ENCODE assay signal across 9 mouse cellular contexts in the genomic region with DNA sequence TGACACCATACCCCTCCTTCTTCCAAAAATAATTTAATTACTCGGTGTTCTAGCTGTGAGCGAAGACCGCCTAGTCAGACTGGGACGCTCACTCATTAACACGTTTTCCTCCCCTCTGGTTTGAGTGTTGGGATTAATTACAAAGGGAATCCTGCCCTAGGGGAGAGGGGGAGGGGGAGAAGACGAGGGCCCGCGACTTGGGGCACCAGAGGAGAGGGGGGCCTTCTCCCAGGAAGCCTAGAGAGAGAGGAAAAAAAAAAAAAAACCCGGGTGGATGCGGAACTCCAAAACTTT. TPM values are rescaled to one million over a fixed set of nuclear protein-coding genes. Genes with fewer than 3 reads are reported as not detected.
DNase-seq lines count a peak whose midpoint lies in the region; ATAC-seq and TF ChIP-seq lines count a peak whose summit lies in the region.
"Had no signal": no experiment of that assay in that cellular context is flagged by ENCODE, and none has a peak within 500 bp of the region (broad histone marks: within the 10 kb centered on the region; RNA-seq: fewer than 3 reads in every experiment).

No protein-coding gene starts in this region.

- peak overlapping the region; percentile 98 for H3K9ac ChIP-seq in neural tube, embryonic 11.5 days (ENCODE audit: low read length)
- H3K9ac ChIP-seq in limb, embryonic 14.5 days (ENCODE audit: low read depth, low read length, severe bottlenecking), result peak overlapping the region; percentile 97
- peak overlapping the region; percentile 90 for H3K9ac ChIP-seq in stomach, embryonic 16.5 days (ENCODE audit: low read length)

- no peak for TF ChIP-seq CTCF in gastrocnemius, adult 2 months (IDR thresholded peaks at IDR 0.05)

- TF ChIP-seq POLR2A in limb, embryonic 14.5 days (IDR thresholded peaks at IDR 0.05; ENCODE audit: borderline replicate concordance, extremely low read depth, insufficient read depth, insufficient read length), result no peak

- peaks cover 42% of the 10 kb centered on the region for H3K4me1 ChIP-seq in neural tube, embryonic 11.5 days (ENCODE audit: control insufficient read depth, insufficient read depth, low read length)
- peaks cover 16% of the 10 kb centered on the region for H3K4me1 ChIP-seq in limb, embryonic 14.5 days (ENCODE audit: control insufficient read depth, insufficient read depth, low read length)
- H3K4me1 ChIP-seq in stomach, embryonic 16.5 days (ENCODE audit: control insufficient read depth, insufficient read depth, low read length), result peaks cover 21% of the 10 kb centered on the region

- H3K4me2 ChIP-seq in neural tube, embryonic 11.5 days (ENCODE audit: low read depth), result peak overlapping the region; percentile 81
- peak overlapping the region; percentile 52 for H3K4me2 ChIP-seq in limb, embryonic 14.5 days (replicated peaks; ENCODE audit: low read depth, low read length, severe bottlenecking)
- H3K4me2 ChIP-seq in stomach, embryonic 16.5 days (ENCODE audit: low read depth, low read length), result peak overlapping the region; percentile 64

- WGBS in neural tube, embryonic 11.5 days, result 5% methylated on average over 10 of the region's 10 CpGs
- 5% methylated on average over 10 of the region's 10 CpGs for whole genome bisulfite sequencing in limb, embryonic 14.5 days
- WGBS in stomach, embryonic 16.5 days, result 23% methylated on average over 10 of the region's 10 CpGs

- intact Hi-C loops in gastrocnemius, adult 2 months (cut with DNase I), result no loop called here

- H3K36me3 ChIP-seq in neural tube, embryonic 11.5 days (ENCODE audit: control insufficient read depth, insufficient read depth, low read length), result no peaks in the 10 kb centered on the region
- no peaks in the 10 kb centered on the region for H3K36me3 ChIP-seq in limb, embryonic 14.5 days (ENCODE audit: control insufficient read depth, insufficient read depth, low read length)
- no peaks in the 10 kb centered on the region for H3K36me3 ChIP-seq in stomach, embryonic 16.5 days (ENCODE audit: control insufficient read depth, insufficient read depth, low read length)

- H3K9me3 ChIP-seq in neural tube, embryonic 11.5 days (ENCODE audit: control insufficient read depth, low read length), result no peaks in the 10 kb centered on the region
- no peaks in the 10 kb centered on the region for H3K9me3 ChIP-seq in limb, embryonic 14.5 days (ENCODE audit: control insufficient read depth, low read length)
- no peaks in the 10 kb centered on the region for H3K9me3 ChIP-seq in stomach, embryonic 16.5 days (replicated peaks; ENCODE audit: control insufficient read depth, low read length)

- H3K4me3 ChIP-seq in gastrocnemius, adult 2 months, result peak overlapping the region; percentile 73
- H3K4me3 ChIP-seq in neural tube, embryonic 11.5 days (ENCODE audit: low read depth, low read length), result peak overlapping the region; percentile 94
- H3K4me3 ChIP-seq in limb, embryonic 14.5 days (replicated peaks; ENCODE audit: low read length), result peak overlapping the region; percentile 95
- peak overlapping the region; percentile 72 for H3K4me3 ChIP-seq in stomach, embryonic 16.5 days (replicated peaks; ENCODE audit: low read length)

- no peak for DNase-seq in gastrocnemius, adult 2 months
- no peak for DNase-seq in gastrocnemius, adult 18-20 months (ENCODE audit: low spot score)
- no peak for DNase-seq in neural tube, embryonic 11.5 days (ENCODE audit: low spot score)
- no peak for DNase-seq in neural tube, embryonic 10.5 days (ENCODE audit: extremely low spot score, low spot score)
- DNase-seq in limb, embryonic 14.5 days (ENCODE audit: low spot score), result no peak
- no peak for DNase-seq in adrenal gland, adult 8-10 months
- DNase-seq in embryo, embryonic 10.5 days (ENCODE audit: low spot score), result no peak

- peak overlapping the region; percentile 82; the same call in 1 of the 2 replicates for H3K27ac ChIP-seq in gastrocnemius, adult 2 months
- H3K27ac ChIP-seq in neural tube, embryonic 11.5 days (ENCODE audit: low read depth, low read length), result peak overlapping the region; percentile 93
- peak overlapping the region; percentile 92 for H3K27ac ChIP-seq in limb, embryonic 14.5 days (replicated peaks; ENCODE audit: low read depth, low read length)
- H3K27ac ChIP-seq in stomach, embryonic 16.5 days (ENCODE audit: low read length), result peak overlapping the region; percentile 69; the same call in 1 of the 2 replicates

- H3K27me3 ChIP-seq in neural tube, embryonic 11.5 days (ENCODE audit: control insufficient read depth, insufficient read depth, low read length), result no peaks in the 10 kb centered on the region
- H3K27me3 ChIP-seq in limb, embryonic 14.5 days (ENCODE audit: control insufficient read depth, insufficient read depth, low read length), result no peaks in the 10 kb centered on the region
- H3K27me3 ChIP-seq in stomach, embryonic 16.5 days (ENCODE audit: control insufficient read depth, insufficient read depth, low read length), result no peaks in the 10 kb centered on the region

- peak; percentile 26; the same call in 1 of the 2 replicates for ATAC-seq in neural tube, embryonic 11.5 days (ENCODE audit: insufficient read depth, low FRiP score, low TSS enrichment)
- no peak for ATAC-seq in limb, embryonic 14.5 days (ENCODE audit: low FRiP score, low read depth)
- ATAC-seq in stomach, embryonic 16.5 days (ENCODE audit: insufficient read depth, low FRiP score), result no peak

RNA-seq across cellular contexts. Expression of a gene that starts 0.5 kb away (rescaled TPM):
- under 1 TPM; 0.47 to 0.54 TPM for total RNA-seq in gastrocnemius, adult 2 months (2021)
- under 1 TPM; 0.34 to 0.55 TPM for total RNA-seq in gastrocnemius, adult 18-20 months (2021)
- 62.0 and 69.0 TPM in 2 replicates for polyA plus RNA-seq in neural tube, embryonic 11.5 days (2014; fragmentation: Nextera tagmentation; extraction: Ambion mirVana)
- polyA plus RNA-seq in limb, embryonic 14.5 days (2012; rRNA removed), result 29.4 and 35.6 TPM in 2 replicates
- polyA plus RNA-seq in limb, embryonic 14.5 days (2014; fragmentation: Nextera tagmentation; extraction: Ambion mirVana), result 15.6 and 19.1 TPM in 2 replicates
- polyA plus RNA-seq in stomach, embryonic 16.5 days (2015; fragmentation: Nextera tagmentation; extraction: Ambion mirVana), result 9.7 and 10.6 TPM in 2 replicates
- 1 to 10 TPM; 4.8 to 7.7 (median 5.1) TPM for total RNA-seq in adrenal gland, adult 8-10 months (2022)

RNA-seq across cellular contexts. Expression of a gene that starts 29.6 kb away (rescaled TPM):
- total RNA-seq in gastrocnemius, adult 2 months (2021), result not detected
- not detected for total RNA-seq in gastrocnemius, adult 18-20 months (2021)
- 13.8 and 15.7 TPM in 2 replicates for polyA plus RNA-seq in neural tube, embryonic 11.5 days (2014; fragmentation: Nextera tagmentation; extraction: Ambion mirVana)
- 0.25 and 0.41 TPM in 2 replicates for polyA plus RNA-seq in limb, embryonic 14.5 days (2012; rRNA removed)
- polyA plus RNA-seq in limb, embryonic 14.5 days (2014; fragmentation: Nextera tagmentation; extraction: Ambion mirVana), result not detected in 2 replicates
- polyA plus RNA-seq in stomach, embryonic 16.5 days (2015; fragmentation: Nextera tagmentation; extraction: Ambion mirVana), result not detected in 2 replicates
- not detected for total RNA-seq in adrenal gland, adult 8-10 months (2022)
- total RNA-seq: adrenal gland, adult 18-20 months had no signal

RNA-seq across cellular contexts. Expression of a gene that starts 54.6 kb away (rescaled TPM):
- 10 to 100 TPM; 88.3 to 90.9 TPM for total RNA-seq in gastrocnemius, adult 2 months (2021)
- 10 to 100 TPM; 85.8 to 86.6 TPM for total RNA-seq in gastrocnemius, adult 18-20 months (2021)
- polyA plus RNA-seq in neural tube, embryonic 11.5 days (2014; fragmentation: Nextera tagmentation; extraction: Ambion mirVana), result 219 and 225 TPM in 2 replicates
- polyA plus RNA-seq in limb, embryonic 14.5 days (2012; rRNA removed), result 187 and 191 TPM in 2 replicates
- 230 and 247 TPM in 2 replicates for polyA plus RNA-seq in limb, embryonic 14.5 days (2014; fragmentation: Nextera tagmentation; extraction: Ambion mirVana)
- 238 and 260 TPM in 2 replicates for polyA plus RNA-seq in stomach, embryonic 16.5 days (2015; fragmentation: Nextera tagmentation; extraction: Ambion mirVana)
- 100 to 1,000 TPM; 180 to 214 (median 195) TPM for total RNA-seq in adrenal gland, adult 8-10 months (2022)

RNA-seq across cellular contexts. Expression of a gene that starts 54.8 kb away (rescaled TPM):
- total RNA-seq in gastrocnemius, adult 2 months (2021), result 10 to 100 TPM; 27.1 to 31.9 TPM
- 10 to 100 TPM; 24.7 to 24.8 TPM for total RNA-seq in gastrocnemius, adult 18-20 months (2021)
- polyA plus RNA-seq in neural tube, embryonic 11.5 days (2014; fragmentation: Nextera tagmentation; extraction: Ambion mirVana), result 122 and 132 TPM in 2 replicates
- 137 and 161 TPM in 2 replicates for polyA plus RNA-seq in limb, embryonic 14.5 days (2012; rRNA removed)
- polyA plus RNA-seq in limb, embryonic 14.5 days (2014; fragmentation: Nextera tagmentation; extraction: Ambion mirVana), result 98.4 and 103 TPM in 2 replicates
- 132 and 145 TPM in 2 replicates for polyA plus RNA-seq in stomach, embryonic 16.5 days (2015; fragmentation: Nextera tagmentation; extraction: Ambion mirVana)
- total RNA-seq in adrenal gland, adult 8-10 months (2022), result 100 to 1,000 TPM; 110 to 135 (median 124) TPM
